Mouse (Mus musculus) G1E (cell line): ENCODE data around the gene Zfp385b.

Experiments
- CTCF ChIP-seq: IDR thresholded peaks from 2 replicates; pipeline ENCODE4 v1.5.1; 2012; ENCODE audit warnings: low read depth, low read length, inconsistent platforms, mixed read lengths
- GATA1 ChIP-seq: IDR thresholded peaks from 2 replicates; pipeline ENCODE4 v1.6.1; 2012; ENCODE audit warnings: borderline replicate concordance, low read length, inconsistent platforms, mixed read lengths
- GATA2 ChIP-seq: IDR thresholded peaks from 2 replicates; pipeline ENCODE4 v1.6.1; 2012; ENCODE audit warnings: low read depth, low read length, inconsistent platforms, borderline replicate concordance
- POLR2AphosphoS5 ChIP-seq: IDR thresholded peaks from 2 replicates; pipeline ENCODE4 v1.6.1; 2012; ENCODE audit warnings: low read depth, low read length, inconsistent platforms; ENCODE audit not compliant: insufficient replicate concordance
- TAL1 ChIP-seq: conservative IDR thresholded peaks from 2 replicates; pipeline ENCODE4 v1.6.1; 2012; ENCODE audit warnings: low read depth, low read length, inconsistent platforms, mixed read lengths

GRCm38 (mm10) chr2:77496071-77496470, 323.4 kb downstream of the Zfp385b start:
- TF ChIP-seq GATA1 (no peak), CTCF (no peak), POLR2AphosphoS5 (no peak), GATA2 (no peak), TAL1 (no peak)
